Mouse (Mus musculus): ENCODE data around the gene Noto.
A peak's percentile ranks its signal among the peaks of the same experiment; 100 is the strongest.

The Noto gene

DNA sequence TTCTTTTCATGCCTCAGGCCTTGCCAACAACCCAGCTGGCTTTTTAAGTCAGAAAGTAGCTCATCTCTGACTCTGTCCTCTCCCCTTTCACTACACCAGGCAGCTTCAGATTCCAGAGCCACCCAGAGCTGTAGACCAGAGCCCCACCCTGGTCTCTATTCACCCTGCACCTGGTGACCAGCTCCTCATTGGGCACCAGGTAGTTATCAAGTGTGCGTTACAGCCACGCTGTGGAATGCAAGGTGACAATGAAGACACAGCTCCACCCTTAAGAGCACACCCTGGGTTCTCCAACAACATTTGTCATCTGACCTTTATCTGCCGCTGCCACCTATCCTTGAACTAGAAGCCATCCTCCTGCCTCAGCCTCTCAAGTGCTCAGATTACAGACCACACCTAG lies 51.9 kb downstream of the Noto start:
- no peak for DNase-seq (ENCODE audit: low spot score)

GRCm38 (mm10) chr6:85477366-85477917 lies 53.8 kb downstream of the Noto start:
- DNase-seq (ENCODE audit: low spot score), result peak; percentile 57

DNA sequence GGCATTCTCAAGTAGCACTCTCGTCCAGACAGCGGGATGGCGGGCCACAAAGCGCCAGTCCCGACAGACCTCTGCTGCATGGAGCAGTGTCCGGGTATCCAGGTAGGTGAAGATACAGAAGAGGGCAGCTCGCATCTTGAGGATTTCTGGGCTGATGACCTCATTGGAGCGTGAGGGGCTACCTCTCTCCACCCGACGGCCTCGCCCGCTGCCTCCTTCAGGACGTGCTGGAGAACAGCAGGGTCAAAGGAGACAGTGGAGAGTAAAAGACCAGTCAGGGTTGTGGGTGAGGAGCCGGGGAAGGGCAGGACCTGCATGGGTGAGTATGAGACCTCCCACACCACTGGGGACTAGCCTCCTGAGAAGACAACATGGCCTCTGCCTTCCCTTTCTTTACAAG lies 54.7 kb downstream of the Noto start:
- DNase-seq (ENCODE audit: low spot score), result no peak

Data from embryo, embryonic 10.5 days (tissue).